Mouse (Mus musculus) right cerebral cortex, postnatal 4 days (tissue): ENCODE measurements around the gene Mlst8.

Experiments used
- DNase-seq: peaks from one replicate; pipeline ENCODE4 v3.0.0-alpha.2; 2022

Gene Mlst8

DNA sequence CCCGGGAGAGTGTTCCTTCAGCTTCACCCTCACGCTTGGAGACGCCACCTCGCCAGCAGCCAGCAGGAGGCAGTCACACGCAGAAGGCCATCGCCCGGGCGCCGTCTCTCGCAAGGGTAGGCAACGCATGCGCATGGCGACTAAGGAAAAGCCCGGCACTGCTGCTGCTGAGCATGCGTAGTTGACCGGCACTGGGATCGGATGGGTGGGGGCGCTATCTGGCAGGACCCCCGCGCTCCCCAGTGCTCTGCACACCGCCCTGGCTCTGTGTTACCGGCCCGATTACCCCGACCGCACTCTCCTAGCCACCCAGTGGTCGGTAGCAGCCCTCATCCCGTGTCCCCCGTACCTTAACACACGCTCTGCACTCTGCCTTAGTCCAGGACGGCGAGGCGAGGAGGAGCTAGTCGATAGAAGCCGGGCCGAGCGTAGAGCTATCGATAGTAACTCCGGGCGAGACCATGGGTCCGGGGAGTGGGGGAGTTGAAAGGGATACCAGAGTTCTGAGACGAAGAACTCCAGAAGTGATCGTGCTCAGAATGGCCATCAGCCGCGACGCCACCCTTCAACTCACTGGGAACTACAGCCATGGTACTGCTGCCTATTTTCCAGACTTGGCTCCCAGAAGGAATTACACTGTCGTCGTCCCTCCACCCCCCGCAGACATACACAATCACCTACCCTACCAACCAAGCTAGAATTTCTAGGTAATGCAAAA lies at the start of gene Mlst8:
Gene Mlst8 (minus strand): TSS at position 416 of the 718 bp plus-strand sequence.
- DNase-seq, result peak; percentile 97

DNA sequence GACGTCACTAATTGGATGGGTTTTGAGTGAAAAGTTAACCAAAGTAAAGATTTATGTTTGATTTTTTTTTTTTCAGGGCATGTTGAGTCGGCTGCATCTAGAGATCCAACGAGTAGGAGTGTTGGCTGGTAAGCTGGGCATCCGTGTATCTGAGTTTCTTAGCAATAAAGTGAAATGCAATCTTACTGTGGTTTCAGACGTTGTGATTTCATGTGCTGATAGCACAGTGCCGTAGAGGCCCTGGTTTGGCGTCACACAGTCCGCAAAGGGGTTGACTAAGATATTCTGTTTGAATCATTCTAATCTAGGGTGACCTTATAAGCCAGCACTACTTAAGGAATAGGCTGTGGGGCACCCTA lies 49.7 kb upstream of the Mlst8 start:
- no peak for DNase-seq

DNA sequence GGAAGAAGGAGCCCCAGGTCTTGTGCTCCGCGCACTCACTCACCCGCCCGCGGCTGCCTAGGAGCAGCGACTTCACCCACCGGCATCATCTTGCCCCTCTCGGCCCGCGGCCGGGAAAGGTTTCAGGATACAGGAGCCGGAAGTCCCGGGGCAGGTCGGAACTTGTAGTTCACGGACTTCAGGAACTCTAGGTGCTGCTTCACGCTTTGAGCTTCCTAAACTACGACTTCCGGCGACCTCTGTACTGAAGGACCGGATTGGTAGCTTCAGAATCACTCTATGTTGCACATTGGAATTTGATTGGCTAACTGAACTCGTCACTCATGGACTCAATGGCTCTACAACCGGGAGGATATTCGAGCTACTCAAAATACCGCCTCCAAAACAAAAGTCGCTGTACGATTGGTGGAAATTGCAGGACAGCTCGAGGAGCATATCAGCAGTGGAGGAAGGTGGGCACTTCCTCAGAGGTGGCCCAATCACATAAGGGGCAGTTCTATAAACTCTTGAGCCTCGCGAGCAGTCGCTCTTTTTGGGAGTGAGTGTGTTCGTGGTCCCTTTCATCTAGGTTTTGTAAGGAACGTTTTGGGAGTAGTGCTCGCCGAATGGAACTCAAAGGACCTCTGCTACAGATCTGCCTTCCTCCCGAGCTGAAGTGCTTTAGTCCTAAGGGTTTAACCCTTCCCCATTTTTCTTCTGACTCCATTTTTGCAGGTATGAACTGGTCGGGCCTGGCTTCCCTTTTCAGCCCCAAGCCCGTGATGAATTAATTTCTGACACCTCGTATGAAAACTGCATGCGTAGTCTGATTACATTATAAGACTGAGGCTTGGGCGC lies 49.1 kb upstream of the Mlst8 start, which contains the start of gene Traf7:
Gene Traf7 (minus strand): TSS at position 216 of the 837 bp plus-strand sequence.
- DNase-seq, result peak; percentile 82

DNA sequence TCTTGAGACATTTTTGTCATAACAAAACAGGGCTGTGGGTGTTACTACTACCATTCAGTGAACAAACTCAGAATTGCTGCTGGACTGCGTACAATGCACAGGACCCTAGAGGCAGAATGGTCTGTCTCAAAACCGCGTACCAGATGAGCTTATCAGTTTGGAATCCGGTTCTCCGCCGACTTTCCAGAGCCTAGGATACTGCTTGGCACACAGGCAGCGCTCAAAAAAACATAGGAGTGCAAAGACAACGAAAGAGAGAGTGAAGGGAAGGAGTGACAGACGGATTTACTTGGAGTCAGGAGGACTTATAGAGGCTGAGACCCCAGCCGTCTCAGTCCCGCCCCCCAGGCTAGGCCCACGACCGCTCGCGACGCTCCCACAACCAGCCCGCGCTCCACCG lies 48.4 kb upstream of the Mlst8 start:
- DNase-seq, result no peak

DNA sequence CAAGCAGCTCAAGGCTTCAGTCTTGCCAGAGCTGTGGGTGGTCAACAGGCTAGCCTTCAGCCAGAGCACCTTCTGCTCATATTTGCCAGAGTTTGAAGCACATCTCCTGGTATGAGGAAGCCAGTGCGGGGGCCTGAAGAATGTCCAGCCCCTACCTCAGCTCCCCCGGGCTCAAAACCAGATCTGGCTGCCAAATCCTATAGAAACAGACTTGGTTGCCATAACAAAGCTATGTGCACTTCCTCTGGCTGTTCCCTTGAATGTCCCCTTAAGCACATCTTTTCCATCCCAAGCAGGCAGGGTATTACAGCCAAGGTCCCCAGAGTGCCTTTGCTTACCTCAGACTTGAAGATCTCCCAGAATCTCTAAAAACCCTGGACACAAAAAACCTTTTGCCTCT lies 45.9 kb upstream of the Mlst8 start:
- no peak for DNase-seq

DNA sequence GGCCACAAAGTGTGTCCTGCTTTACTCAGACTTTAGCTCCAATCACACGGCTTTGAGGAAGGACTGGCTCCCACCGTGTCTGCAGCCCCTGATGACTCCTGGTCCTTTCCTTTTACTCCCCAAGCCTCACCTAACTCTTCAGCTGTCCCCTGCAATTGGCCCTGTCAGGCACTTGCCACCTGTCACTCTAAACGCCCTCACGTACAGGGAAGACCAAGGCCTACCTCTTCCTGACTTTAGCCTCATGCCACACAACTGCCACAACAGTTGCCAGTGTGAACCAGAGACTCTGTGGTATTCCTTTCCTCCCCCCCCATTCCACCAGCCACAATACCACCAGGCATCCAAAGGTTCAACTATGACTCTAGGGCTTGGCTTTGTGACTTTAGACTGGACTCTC lies 41.6 kb upstream of the Mlst8 start:
- no peak for DNase-seq

DNA sequence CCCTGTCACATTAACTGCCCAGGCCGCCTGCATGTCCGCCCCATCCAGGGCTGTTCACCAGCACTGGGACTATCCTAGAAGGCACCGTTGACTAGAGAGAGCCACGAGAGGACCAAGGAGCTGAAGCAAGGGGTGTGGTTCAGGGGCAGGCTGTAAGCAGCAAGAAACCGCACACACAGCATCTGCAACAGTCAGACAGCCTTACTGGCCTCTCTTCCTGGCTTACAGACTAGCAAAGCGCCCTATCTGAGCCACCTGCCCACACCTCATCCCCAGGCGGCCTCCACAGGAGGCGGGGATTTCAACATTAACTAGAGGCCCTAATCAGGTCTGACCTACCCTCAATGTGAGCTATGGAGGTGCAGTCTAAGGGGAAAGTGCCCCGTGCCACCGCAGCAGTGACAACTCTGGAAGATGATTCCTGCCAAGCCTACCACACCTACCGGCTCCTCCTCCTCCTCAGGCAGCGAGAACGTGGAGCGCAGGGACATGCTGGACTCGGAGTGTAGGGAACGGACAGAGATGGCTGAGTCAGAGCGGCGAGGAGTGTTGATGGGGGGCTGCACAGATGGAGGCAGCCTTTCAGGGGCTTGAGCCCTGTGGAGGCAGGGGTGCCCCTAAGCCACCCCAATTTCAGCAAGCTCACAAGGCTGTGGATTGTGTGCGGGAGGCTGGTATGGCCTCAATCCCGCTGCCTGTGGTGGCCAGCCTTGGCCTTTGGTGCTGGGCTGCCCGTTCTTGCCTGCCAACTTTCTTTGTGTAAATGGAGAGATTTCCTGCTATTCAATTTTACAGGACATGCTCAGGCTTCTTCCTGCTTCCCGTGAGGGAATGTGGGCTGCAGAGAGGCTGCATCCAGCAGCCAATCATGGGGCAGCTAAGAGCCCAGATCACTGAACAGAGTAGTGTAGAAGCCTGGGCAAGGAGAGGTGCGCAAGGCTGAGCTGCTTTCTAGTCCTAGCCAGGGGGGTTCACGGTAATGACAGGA lies 35.7 kb upstream of the Mlst8 start:
- no peak for DNase-seq

DNA sequence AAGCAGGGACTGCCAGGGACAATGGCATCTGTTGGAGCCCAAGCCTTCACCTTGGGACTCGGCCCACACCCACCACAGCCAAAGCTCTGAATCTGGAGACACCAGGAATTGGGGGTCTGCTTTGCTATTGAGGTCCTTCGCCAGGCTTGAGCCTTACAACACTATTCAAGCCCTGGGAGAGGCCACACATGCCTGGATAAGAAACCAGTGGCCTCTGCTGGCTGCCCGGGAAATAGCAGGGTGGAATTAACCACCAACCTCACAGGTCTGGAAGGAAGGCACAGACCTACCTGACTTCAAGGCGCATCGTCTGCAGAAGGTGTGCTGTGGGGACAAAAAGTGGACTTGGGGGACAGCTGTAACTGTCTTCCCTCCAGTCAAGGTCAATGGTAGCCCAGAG lies 34.7 kb upstream of the Mlst8 start:
- DNase-seq, result peak; percentile 63

DNA sequence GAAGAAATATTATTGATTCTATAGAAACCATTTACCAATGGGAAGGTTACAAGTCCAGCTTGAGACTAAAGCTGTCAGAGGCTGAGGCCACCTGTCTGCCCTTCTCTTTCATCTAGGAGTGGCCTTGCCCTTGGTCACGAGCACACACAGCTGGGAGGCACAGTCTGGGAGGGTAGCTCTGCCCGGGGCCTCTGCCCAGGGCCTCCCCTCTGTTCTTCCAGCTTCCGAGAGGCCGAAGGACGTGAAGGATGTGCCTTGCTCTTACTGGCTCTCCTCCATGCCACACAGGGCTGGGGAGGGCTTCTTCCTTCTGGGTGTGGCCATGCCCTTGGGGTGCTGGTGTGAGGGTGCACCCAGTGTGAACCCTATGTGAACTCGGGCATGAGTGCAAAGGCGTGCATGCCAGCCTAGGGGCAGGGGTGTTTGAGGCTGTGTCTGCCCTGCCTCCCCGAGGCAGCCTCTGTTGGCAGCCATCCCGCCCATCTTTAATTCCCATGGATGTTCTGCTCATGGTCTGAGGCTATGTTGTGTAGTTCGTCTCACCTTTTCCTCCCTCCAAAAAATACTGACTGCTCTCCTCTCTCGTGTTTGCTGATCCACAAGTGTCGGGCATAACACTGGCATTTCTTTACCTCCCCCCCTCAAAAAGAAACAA lies 29.1 kb upstream of the Mlst8 start:
- DNase-seq, result peak; percentile 33

DNA sequence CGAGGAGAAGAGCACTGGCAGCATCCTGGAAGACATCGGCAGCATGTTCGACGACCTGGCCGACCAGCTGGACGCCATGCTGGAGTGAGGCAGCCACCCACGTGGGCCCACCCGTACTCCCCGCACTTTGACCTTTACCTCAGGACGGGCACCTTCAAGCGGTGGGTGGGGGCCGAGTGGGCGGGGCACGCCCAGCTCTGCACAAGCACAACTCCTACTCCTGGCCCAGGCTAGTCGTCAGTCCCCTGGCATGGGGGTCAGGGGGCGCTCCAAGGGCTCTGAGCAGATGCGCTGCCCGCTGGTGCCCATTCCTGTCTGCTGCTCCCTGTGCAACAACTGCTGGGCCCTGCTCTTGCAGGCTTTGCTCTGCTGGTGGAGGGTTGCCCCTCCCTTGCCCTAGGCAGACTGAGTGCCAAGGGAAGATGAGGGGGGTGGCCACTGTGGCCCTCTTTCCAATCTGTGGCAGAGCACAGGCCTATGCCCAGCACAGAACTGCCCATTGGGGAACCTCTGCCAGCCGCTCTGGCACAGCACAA lies 28.3 kb upstream of the Mlst8 start:
- peak; percentile 23 for DNase-seq

DNA sequence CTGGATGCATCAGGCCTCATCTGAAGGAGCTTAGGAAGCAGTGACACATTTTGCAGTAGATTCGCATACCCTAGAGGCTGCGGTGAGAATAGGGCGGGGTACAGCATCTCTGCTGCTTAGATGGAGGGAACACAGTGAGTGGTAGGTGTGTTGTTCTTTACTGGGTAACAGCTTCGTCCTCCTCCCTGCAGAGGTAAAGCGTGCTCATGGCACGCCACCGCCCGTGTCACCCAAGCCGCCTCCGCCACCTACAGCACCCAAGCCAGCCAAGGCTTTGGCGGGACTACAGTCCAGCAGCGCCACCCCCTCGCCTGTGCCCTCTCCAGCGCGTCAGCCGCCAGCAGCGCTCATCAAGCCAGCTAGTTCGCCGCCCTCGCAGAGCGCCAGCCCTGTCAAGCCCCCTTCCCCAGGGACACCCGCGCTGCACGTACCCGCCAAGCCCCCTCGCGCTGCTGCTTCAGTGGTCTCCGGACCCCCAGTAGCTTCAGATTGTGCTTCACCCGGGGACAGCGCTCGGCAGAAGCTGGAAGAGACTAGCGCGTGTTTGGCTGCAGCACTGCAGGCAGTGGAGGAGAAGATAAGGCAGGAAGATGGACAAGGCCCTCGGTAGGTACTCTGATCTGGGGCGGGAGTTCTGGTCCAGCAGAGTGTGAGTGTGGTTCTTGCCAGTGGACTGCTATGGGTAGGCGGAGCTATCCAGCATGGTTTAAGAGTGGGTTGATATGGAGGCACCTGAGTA lies 27.6 kb upstream of the Mlst8 start:
- peak; percentile 43 for DNase-seq

DNA sequence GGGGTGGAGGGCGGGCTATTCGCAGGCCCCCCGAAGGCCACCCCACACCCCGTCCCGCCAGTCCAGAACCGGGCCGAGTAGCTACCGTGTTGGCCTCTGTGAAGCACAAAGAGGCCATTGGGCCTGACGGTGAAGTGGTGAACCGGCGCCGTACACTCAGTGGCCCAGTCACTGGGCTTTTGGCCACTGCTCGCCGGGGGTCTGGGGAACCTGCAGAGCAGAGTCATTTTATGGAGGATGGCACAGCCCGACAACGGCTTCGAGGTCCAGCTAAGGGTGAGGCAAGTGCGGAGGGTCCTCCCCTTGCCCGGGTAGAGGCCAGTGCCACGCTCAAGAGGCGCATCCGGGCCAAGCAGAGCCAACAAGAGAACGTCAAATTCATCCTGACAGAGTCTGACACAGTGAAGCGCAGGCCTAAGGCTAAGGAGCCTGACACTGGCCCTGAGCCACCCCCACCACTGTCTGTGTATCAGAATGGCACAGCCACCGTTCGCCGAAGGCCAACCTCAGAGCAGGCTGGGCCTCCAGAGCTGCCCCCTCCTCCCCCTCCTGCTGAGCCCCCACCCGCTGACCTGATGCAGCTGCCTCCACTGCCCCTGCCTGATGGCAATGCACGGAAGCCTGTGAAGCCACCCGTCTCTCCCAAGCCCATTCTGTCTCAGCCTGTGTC lies 26.5 kb upstream of the Mlst8 start:
- DNase-seq, result peak; percentile 9

DNA sequence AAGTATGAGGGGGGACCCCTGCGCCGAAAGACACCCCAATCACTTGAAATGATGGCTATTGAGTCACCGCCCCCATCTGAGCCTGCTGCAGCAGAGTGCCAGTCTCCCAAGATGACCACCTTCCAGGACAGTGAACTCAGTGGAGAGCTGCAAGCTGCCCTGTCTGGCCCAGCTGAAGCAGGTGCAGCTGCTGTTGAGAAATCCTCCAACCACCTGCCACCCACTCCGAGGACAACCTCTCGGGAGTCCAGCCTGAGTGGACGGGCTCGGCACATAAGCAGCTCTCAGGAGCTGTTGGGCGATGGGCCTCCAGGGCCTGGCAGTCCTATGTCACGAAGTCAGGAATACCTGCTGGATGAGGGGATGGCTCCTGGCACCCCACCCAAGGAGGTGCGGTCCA lies 25.2 kb upstream of the Mlst8 start:
- peak; percentile 7 for DNase-seq

DNA sequence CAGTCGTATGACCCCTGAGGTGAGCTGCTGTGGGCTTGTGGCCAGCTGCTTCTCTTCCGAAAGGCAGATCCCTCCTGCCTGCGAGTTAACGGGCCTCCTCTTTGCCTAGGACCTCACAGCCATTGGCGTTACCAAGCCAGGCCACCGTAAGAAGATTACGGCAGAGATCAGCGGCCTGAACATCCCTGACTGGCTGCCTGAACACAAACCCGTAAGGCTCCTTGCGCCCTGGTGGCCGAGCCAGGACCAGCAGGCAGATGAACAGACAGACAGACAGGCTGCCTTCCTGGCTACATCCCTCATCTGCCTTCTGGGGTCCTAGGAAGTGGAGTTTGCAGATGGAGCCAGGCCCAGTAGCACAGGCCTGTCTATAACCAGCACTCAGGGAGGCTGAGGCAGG lies 23.3 kb upstream of the Mlst8 start:
- peak; percentile 12 for DNase-seq

DNA sequence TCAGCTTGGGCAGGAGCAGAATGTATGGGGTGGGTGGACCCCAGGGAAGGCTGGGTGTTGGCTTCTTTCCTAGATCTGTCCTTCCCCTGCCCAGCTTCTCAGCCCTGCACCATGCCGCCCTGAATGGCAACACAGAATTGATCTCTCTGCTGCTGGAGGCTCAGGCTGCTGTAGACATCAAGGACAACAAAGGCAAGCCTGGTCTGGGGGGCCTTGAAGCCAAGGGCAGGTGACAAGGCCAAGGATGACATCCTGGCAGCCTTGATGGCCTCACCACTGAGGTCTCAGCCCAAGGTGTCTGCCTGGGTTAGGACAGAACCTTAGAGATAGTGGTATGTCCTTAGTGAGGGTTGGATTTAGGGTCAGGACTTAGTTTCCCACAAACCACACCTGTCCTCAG lies 17.1 kb upstream of the Mlst8 start:
- no peak for DNase-seq

DNA sequence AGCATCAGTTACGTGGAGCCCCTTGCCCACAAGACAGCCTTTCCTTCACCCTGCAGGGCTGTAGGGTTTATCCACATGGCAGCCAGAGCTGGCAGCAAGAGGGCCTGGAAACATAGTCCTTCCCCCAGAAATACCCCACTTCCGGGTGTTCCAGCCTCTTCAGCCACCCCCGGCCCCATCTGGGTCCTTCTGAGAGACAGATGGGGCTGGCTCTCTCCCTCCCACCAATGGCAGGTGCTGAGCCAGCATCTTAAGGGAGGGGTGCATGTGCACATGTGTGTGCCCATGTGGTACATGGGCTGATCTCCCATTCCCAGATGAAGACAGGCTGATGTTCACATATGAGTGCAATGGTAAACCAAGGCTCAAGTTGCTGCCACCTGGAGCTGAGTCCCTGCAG lies 16.6 kb upstream of the Mlst8 start:
- peak; percentile 2 for DNase-seq

DNA sequence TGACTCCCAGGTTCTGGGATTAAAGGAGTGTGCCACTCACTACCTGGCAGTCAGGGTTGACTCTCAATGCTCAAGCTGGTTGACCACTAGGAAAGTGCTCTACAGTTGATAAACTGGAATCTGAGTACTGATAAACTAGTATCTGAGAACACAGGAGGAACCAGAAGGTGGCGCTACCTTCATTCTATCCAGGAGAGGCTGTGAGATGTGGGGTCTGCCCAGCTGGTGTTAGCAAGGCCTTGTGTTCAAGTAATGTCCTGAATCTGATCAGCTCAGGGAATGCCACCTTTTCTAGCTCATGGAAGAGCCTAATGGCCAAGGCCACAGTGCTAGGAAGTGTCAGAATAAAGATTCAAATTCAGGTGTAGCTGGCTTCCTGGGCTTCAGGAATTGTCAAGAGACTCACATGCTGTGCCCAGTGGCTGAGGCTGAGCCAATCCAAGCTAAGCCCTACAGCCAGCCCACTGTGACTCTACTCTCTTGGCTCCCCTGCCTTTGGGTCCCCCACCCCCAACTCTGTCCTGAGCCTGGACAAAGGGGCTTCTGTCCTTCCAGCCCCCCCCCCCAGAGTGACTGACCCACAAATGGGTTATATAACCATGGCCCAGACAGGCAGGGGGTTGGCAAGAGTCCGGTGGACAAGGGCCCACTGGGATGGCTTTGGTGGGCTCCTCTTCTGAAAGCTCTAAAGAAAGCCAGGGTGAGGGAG lies 15.9 kb upstream of the Mlst8 start:
- DNase-seq, result peak; percentile 62

DNA sequence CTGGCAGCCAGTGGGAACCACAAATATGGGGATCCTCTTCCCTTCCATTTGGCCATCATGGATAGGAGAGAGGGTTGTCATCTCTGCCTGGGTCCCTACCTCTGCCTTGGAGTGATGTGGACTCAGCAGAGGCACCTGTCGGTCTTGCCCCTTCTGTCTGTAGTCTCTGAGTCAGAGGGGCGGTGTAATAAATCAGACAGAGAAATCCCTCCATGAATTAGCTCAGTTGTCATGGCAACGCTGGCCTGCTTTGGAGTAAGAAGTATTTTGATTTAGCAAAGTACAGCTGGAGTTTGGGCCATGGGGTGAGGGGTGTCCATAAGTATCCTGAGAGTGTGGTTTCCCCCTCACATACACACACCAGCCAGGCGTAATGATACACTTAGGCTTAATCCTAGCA lies 11.5 kb upstream of the Mlst8 start:
- DNase-seq, result peak; percentile 56

DNA sequence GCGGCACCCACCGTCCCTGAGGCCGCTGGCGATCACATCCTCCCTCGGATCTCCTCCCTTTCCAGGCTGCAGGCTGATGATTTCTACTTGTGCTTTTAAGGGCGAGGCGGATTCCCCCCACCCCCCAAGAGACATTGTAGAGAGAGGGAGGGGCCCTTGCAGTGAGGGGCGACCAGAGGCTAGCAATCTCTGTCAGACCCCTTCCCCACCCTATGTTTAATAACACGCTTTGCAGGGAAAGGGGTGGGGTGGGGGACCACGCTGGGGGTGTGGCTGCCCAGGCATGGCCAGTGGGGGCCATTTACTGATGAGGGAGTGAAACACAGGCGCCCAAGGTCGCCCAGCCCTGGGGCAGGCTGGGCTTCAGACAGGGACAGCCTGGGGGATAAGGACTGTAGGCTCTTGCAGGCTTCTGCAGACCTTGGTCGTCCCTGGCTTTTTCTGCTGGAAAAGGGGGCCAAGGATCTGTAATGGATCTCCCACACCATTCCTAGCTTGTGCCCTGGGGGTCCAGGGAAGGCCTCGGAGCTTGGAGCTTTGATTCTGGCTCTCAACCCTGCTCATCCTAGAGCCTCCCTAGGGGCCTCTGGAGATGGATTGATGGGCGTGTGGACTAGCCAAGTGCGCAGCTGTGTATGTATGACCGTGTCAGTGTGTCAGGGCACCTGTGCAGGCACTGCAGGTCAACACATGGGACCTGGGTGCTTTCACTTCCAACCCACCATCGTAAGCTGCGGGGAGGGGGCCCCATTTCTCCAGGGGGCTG lies 10.6 kb upstream of the Mlst8 start:
- DNase-seq, result peak; percentile 13
